Mouse (Mus musculus): ENCODE results near the gene Atp7a. TPM values are rescaled to one million over a fixed set of nuclear protein-coding genes. Genes with fewer than 3 reads are reported as not detected.

The Atp7a gene
- polyA plus RNA-seq, 1 experiment, result 19.8 TPM

DNA sequence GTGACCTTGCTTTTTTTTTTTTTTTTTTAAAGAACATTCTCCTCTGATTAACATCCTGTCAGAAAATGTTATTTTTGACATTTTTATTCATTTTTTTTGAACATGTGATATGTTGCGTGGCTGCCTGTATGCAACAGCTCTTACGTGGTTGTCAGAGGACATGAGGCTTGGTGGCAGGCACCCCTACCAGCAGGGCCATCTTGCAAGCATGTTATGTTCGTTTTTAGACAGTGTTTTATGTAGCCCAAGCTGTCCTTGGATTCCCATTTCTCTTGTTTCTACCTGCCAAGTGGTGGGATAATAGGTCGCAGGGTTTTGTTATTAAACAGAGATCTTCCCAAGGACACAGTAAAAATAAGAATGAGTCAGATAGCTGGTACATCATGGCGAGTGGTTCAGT is 3.1 kb downstream of the Atp7a start:
- no peak overlapping the region for H3K4me3 ChIP-seq (ENCODE audit: low read depth, low read length)
- H3K36me3 ChIP-seq (ENCODE audit: control insufficient read depth, insufficient read depth, low read length, poor library complexity, severe bottlenecking), result no peaks in the 10 kb centered on the region
- no peak overlapping the region for H3K9ac ChIP-seq (ENCODE audit: low read depth, poor library complexity, severe bottlenecking)
- H3K27me3 ChIP-seq (ENCODE audit: control insufficient read depth, insufficient read depth, low read length, poor library complexity, severe bottlenecking), result no peaks in the 10 kb centered on the region
- H3K4me1 ChIP-seq (ENCODE audit: control insufficient read depth, insufficient read depth, low read length), result no peaks in the 10 kb centered on the region
- H3K27ac ChIP-seq (ENCODE audit: insufficient read depth, low read length), result no peak overlapping the region
- no peaks in the 10 kb centered on the region for H3K9me3 ChIP-seq (replicated peaks; ENCODE audit: control insufficient read depth, insufficient read depth, low read length, poor library complexity, severe bottlenecking)
- TF ChIP-seq EP300 (IDR thresholded peaks at IDR 0.05; ENCODE audit: insufficient read depth, low read depth, low read length) (no peak), CTCF (IDR thresholded peaks at IDR 0.05; ENCODE audit: low read depth, low read length) (no peak), POLR2A (IDR thresholded peaks at IDR 0.05; ENCODE audit: insufficient read depth, low read length) (no peak)

DNA sequence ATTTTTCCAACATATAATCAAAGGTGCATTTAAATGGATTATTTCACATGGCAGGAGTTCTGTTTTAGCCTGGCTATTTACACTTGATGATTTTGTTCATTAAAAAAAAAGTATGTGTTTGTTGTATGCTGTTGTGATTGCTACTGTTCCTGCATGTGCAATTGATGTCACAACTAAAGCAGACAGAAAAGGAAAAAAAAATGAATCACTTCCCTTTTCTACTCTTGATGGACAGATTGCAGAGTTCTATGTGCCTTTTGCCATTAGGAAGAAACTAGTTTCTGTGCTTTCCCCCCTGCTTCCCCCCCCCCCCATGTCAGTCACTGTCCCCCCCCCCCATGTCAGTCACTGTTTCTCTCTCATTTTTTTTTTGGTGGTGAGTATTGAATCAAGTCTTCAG is 4.0 kb downstream of the Atp7a start:
- Histone ChIP-seq H3K4me3 (ENCODE audit: low read depth, low read length) (no peak overlapping the region), H3K27me3 (ENCODE audit: control insufficient read depth, insufficient read depth, low read length, poor library complexity, severe bottlenecking) (no peaks in the 10 kb centered on the region), H3K27ac (ENCODE audit: insufficient read depth, low read length) (no peak overlapping the region), H3K9me3 (replicated peaks; ENCODE audit: control insufficient read depth, insufficient read depth, low read length, poor library complexity, severe bottlenecking) (no peaks in the 10 kb centered on the region), H3K9ac (ENCODE audit: low read depth, poor library complexity, severe bottlenecking) (no peak overlapping the region), H3K36me3 (ENCODE audit: control insufficient read depth, insufficient read depth, low read length, poor library complexity, severe bottlenecking) (no peaks in the 10 kb centered on the region), H3K4me1 (ENCODE audit: control insufficient read depth, insufficient read depth, low read length) (no peaks in the 10 kb centered on the region)
- TF ChIP-seq CTCF (IDR thresholded peaks at IDR 0.05; ENCODE audit: low read depth, low read length) (no peak), POLR2A (IDR thresholded peaks at IDR 0.05; ENCODE audit: insufficient read depth, low read length) (no peak), EP300 (IDR thresholded peaks at IDR 0.05; ENCODE audit: insufficient read depth, low read depth, low read length) (no peak)

DNA sequence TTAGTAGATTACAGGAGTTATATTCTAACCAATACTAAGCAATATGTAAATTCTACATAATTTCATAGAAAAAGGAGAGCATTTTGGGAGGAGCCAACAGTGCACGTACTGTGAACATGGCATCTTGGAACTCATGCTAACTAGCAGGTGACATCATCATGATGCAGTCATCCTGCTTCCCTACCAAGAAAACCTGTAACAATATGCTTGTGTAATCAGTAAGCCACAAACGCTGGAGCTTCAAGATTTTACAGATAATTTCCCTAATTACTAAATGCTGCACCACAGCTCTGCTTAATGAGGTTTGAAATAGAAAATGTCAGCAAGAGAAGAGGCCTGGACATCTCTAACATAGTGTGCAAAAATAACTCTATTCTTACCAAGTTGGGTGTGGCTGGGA is 8.7 kb downstream of the Atp7a start:
- Histone ChIP-seq H3K27ac (ENCODE audit: insufficient read depth, low read length) (no peak overlapping the region), H3K9me3 (replicated peaks; ENCODE audit: control insufficient read depth, insufficient read depth, low read length, poor library complexity, severe bottlenecking) (no peaks in the 10 kb centered on the region), H3K4me1 (ENCODE audit: control insufficient read depth, insufficient read depth, low read length) (no peaks in the 10 kb centered on the region), H3K27me3 (ENCODE audit: control insufficient read depth, insufficient read depth, low read length, poor library complexity, severe bottlenecking) (no peaks in the 10 kb centered on the region), H3K9ac (ENCODE audit: low read depth, poor library complexity, severe bottlenecking) (no peak overlapping the region), H3K4me3 (ENCODE audit: low read depth, low read length) (no peak overlapping the region), H3K36me3 (ENCODE audit: control insufficient read depth, insufficient read depth, low read length, poor library complexity, severe bottlenecking) (no peaks in the 10 kb centered on the region)
- TF ChIP-seq CTCF (IDR thresholded peaks at IDR 0.05; ENCODE audit: low read depth, low read length) (no peak), POLR2A (IDR thresholded peaks at IDR 0.05; ENCODE audit: insufficient read depth, low read length) (no peak), EP300 (IDR thresholded peaks at IDR 0.05; ENCODE audit: insufficient read depth, low read depth, low read length) (no peak)

DNA sequence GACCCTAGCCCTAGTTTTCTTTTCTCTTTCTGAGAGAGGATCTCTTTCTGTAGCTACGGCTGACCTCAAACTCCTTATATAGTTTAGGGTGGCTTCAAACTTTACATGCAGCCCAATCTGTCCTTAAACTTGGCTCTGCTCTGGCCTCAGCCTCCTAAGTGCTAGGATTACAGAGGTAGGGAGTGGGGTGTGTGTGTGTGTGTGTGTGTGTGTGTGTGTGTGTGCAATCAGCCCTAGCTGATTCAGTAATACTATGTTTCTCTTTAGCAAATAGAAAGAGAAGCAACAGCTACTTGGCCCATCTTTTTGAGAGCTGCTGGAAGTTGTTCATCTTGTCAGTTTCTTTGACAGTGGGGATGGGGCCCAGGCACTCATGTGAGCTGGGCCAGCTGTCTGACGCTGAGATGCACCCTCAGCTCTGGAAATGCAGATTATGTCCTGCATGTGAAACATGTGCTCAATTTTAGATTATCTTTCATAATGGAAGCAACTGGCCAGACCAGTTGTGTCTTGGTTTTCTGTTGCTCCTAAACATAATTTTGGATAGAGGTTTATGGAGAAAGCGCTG is 10.2 kb downstream of the Atp7a start:
- Histone ChIP-seq H3K4me3 (ENCODE audit: low read depth, low read length) (no peak overlapping the region), H3K36me3 (ENCODE audit: control insufficient read depth, insufficient read depth, low read length, poor library complexity, severe bottlenecking) (no peaks in the 10 kb centered on the region), H3K27me3 (ENCODE audit: control insufficient read depth, insufficient read depth, low read length, poor library complexity, severe bottlenecking) (no peaks in the 10 kb centered on the region), H3K9me3 (replicated peaks; ENCODE audit: control insufficient read depth, insufficient read depth, low read length, poor library complexity, severe bottlenecking) (no peaks in the 10 kb centered on the region), H3K4me1 (ENCODE audit: control insufficient read depth, insufficient read depth, low read length) (no peaks in the 10 kb centered on the region), H3K9ac (ENCODE audit: low read depth, poor library complexity, severe bottlenecking) (no peak overlapping the region), H3K27ac (ENCODE audit: insufficient read depth, low read length) (no peak overlapping the region)
- TF ChIP-seq EP300 (IDR thresholded peaks at IDR 0.05; ENCODE audit: insufficient read depth, low read depth, low read length), result no peak
- TF ChIP-seq POLR2A (IDR thresholded peaks at IDR 0.05; ENCODE audit: insufficient read depth, low read length), result no peak
- TF ChIP-seq CTCF (IDR thresholded peaks at IDR 0.05; ENCODE audit: low read depth, low read length), result no peak

DNA sequence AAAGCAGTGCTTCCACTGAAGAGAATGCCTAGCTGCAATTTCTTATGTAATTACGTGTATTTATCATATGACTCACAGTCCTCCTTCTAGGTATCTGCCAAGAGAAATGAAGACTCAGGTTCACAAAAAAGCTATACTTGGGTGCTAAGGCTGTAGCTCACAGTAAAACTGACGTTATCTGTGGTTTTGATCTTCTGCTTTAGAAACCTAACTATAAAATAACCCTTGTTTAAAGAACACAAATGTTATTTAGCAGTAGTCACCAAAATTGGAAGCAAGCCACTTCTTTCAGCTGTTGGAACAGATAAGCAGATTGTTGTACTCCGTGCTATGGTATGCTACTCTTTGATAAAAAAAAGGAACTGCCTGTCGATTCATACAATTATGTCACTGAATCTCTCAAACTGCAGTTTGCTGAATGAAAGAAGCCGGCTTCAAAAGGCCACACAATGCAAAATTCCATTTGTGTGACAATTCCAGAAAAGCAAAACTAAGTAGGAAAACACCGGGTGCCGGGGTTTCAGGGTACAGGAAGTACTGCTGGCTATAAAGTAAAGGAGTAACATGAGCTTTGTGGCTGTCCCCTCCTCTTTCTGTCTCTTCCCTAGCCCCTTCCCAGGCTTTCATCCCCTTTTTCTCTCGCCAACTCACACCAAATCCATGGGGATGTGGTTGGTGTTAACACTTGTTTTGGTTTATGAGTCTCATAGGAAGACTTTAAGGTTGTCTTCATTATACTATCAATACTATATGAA is 17.0 kb downstream of the Atp7a start:
- no peak for TF ChIP-seq POLR2A (IDR thresholded peaks at IDR 0.05; ENCODE audit: insufficient read depth, low read length)
- no peak for TF ChIP-seq EP300 (IDR thresholded peaks at IDR 0.05; ENCODE audit: insufficient read depth, low read depth, low read length)
- no peak for TF ChIP-seq CTCF (IDR thresholded peaks at IDR 0.05; ENCODE audit: low read depth, low read length)
- H3K9ac ChIP-seq (ENCODE audit: low read depth, poor library complexity, severe bottlenecking), result no peak overlapping the region
- H3K27ac ChIP-seq (ENCODE audit: insufficient read depth, low read length), result no peak overlapping the region
- peaks cover 1% of the 10 kb centered on the region for H3K4me1 ChIP-seq (ENCODE audit: control insufficient read depth, insufficient read depth, low read length)
- H3K9me3 ChIP-seq (replicated peaks; ENCODE audit: control insufficient read depth, insufficient read depth, low read length, poor library complexity, severe bottlenecking), result no peaks in the 10 kb centered on the region
- H3K36me3 ChIP-seq (ENCODE audit: control insufficient read depth, insufficient read depth, low read length, poor library complexity, severe bottlenecking), result no peaks in the 10 kb centered on the region
- H3K4me3 ChIP-seq (ENCODE audit: low read depth, low read length), result no peak overlapping the region
- no peaks in the 10 kb centered on the region for H3K27me3 ChIP-seq (ENCODE audit: control insufficient read depth, insufficient read depth, low read length, poor library complexity, severe bottlenecking)

DNA sequence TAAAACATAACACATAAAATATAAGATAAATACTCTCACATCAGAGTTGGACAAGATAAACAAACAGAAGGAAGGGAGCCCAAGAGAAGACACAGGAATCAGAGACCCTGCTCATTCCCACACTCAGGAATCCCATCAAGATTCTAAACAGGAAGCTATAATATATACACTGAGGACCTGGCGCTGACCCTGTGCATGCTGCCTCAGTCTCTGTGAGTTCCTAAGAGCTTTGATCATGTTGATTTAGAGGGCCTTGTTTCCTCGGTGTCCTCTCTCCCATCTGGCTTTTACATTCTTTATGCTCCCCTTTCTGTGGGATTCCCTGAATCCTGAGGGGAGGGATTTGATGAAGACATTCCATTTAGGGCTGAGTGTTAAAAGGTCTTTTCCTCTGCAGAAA is 18.4 kb downstream of the Atp7a start:
- no peak overlapping the region for H3K27ac ChIP-seq (ENCODE audit: insufficient read depth, low read length)
- no peak overlapping the region for H3K9ac ChIP-seq (ENCODE audit: low read depth, poor library complexity, severe bottlenecking)
- no peak overlapping the region for H3K4me3 ChIP-seq (ENCODE audit: low read depth, low read length)
- H3K4me1 ChIP-seq (ENCODE audit: control insufficient read depth, insufficient read depth, low read length), result peaks cover 1% of the 10 kb centered on the region
- no peaks in the 10 kb centered on the region for H3K27me3 ChIP-seq (ENCODE audit: control insufficient read depth, insufficient read depth, low read length, poor library complexity, severe bottlenecking)
- TF ChIP-seq CTCF (IDR thresholded peaks at IDR 0.05; ENCODE audit: low read depth, low read length) (no peak), EP300 (IDR thresholded peaks at IDR 0.05; ENCODE audit: insufficient read depth, low read depth, low read length) (no peak), POLR2A (IDR thresholded peaks at IDR 0.05; ENCODE audit: insufficient read depth, low read length) (no peak)
- H3K9me3 ChIP-seq (replicated peaks; ENCODE audit: control insufficient read depth, insufficient read depth, low read length, poor library complexity, severe bottlenecking), result no peaks in the 10 kb centered on the region
- H3K36me3 ChIP-seq (ENCODE audit: control insufficient read depth, insufficient read depth, low read length, poor library complexity, severe bottlenecking), result no peaks in the 10 kb centered on the region
